Mouse (Mus musculus): ENCODE results near the gene Vmn2r1.

GRCm38 (mm10) chr3:64141878-64142508 lies 60.6 kb downstream of the Vmn2r1 start, which contains the start of gene Vmn2r2:
- TF ChIP-seq GATA1 (IDR thresholded peaks at IDR 0.05; ENCODE audit: borderline replicate concordance, low read length) (no peak), FLI1 (IDR thresholded peaks at IDR 0.05; ENCODE audit: low read length) (no peak)

Measured in megakaryocyte, embryonic 14.5 days (primary cell).